Mouse (Mus musculus): ENCODE data around the gene Dis3. TPM values are rescaled to one million over a fixed set of nuclear protein-coding genes. Genes with fewer than 3 reads are reported as not detected.

Gene Dis3
- polyA plus RNA-seq, 1 experiment, result 9.7 TPM

DNA sequence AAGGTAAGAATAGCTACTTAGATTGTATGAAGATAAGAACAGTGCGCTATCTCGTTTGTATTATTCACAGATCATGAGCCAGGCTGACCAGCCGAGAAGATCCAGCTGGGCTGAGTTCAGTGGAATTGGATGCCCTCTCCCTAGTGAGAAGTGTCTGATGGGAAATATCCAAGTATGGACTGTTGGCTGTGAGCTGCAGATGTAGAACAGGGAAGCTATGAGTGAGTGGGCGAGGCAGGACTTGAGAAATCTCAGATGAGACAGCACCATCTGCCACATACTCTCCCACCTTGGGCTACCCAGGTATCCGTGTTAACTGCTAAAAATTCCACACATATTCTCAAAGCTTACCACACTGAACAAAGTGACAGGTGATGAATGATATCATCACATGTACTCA is 69.6 kb downstream of the Dis3 start:
- Histone ChIP-seq H3K36me3 (ENCODE audit: control insufficient read depth, insufficient read depth, low read length) (peaks cover 4% of the 10 kb centered on the region), H3K27ac (ENCODE audit: control insufficient read depth, insufficient read depth, low read length) (no peak overlapping the region), H3K4me3 (ENCODE audit: control insufficient read depth, insufficient read depth, low read length) (no peak overlapping the region), H3K27me3 (ENCODE audit: control insufficient read depth, insufficient read depth, low read length) (no peaks in the 10 kb centered on the region), H3K4me1 (replicated peaks; ENCODE audit: control insufficient read depth, insufficient read depth, low read length) (no peaks in the 10 kb centered on the region)
- TF ChIP-seq POLR2A (IDR thresholded peaks at IDR 0.05; ENCODE audit: control insufficient read depth, extremely low read depth, insufficient read depth, low read length, poor library complexity) (no peak), CTCF (IDR thresholded peaks at IDR 0.05; ENCODE audit: borderline replicate concordance, control insufficient read depth, extremely low read depth, insufficient read depth, low read length, poor library complexity) (no peak)
- DNase-seq, result no peak
- 83% methylated on average over 5 of the region's 5 CpGs for WGBS

Other genes starting within 250 kb of the Dis3 start
- not detected in 2 replicates for gene Rpl36a-ps1, start 105.5 kb downstream of the Dis3 start, polyA plus RNA-seq (2012; rRNA removed)
- gene Mzt1, start 53.6 kb downstream of the Dis3 start, polyA plus RNA-seq (2012; rRNA removed), result 19.6 and 19.9 TPM in 2 replicates
- 11.8 and 16.0 TPM in 2 replicates for gene Bora, start 53.5 kb downstream of the Dis3 start, polyA plus RNA-seq (2012; rRNA removed)
- gene Pibf1, start 346 bp downstream of the Dis3 start, polyA plus RNA-seq (2012; rRNA removed), result 1.8 and 2.4 TPM in 2 replicates
- 2.2 and 2.8 TPM in 2 replicates for gene Klf5, start 198.9 kb upstream of the Dis3 start, polyA plus RNA-seq (2012; rRNA removed)